Mouse (Mus musculus) Patski (cell line): ENCODE measurements at regions not wholly inside any gene's neighbourhood (a gene's known extent, or its start where the extent isn't known, plus 50 kb on each side); places are given as distances from the start of the nearest gene placed in this dataset.
"Not testable (repeated sequence)": the region's sequence is repeated elsewhere in the genome, so short reads cannot be mapped to it uniquely, and the experiment has no call there.

ENCODE experiments used
- ATAC-seq: fragments of 100-300 bp; one replicate; pipeline ENCODE4 v1.8.0; 2021
- CTCF ChIA-PET: fragments of 350-600 bp; sonication (Branson Sonifier 250); formaldehyde crosslinking; loops from one replicate; lab custom pipeline; 2022; ENCODE audit warnings: inconsistent platforms; lab: Charles Lee
- POLR2A ChIA-PET: fragments of 350-600 bp; sonication (Branson Sonifier 250); formaldehyde crosslinking; loops from one replicate; lab custom pipeline; 2022; ENCODE audit warnings: antibody characterized with exemption, inconsistent platforms; lab: Charles Lee
- DNase-seq: peaks from one replicate; pipeline ENCODE4 v3.0.0-alpha.2; 2011; ENCODE audit warnings: low read depth, low spot score
- H3K27me3 ChIP-seq: fragments of 371-371 bp; one replicate; pipeline ENCODE4 v1.5.1; 2021
- CTCF ChIP-seq: fragments of 100-300 bp; IDR thresholded peaks from one replicate; pipeline ENCODE4 v1.5.1; 2021
- in situ Hi-C: fragments of 300-500 bp; cut with MboI; formaldehyde crosslinking; loops from 3 replicates; pipeline ENCODE4 v1.11.1; 2018; ENCODE audit warnings: low pct_unique_long_range_greater_than_20kb, mixed read lengths

DNA sequence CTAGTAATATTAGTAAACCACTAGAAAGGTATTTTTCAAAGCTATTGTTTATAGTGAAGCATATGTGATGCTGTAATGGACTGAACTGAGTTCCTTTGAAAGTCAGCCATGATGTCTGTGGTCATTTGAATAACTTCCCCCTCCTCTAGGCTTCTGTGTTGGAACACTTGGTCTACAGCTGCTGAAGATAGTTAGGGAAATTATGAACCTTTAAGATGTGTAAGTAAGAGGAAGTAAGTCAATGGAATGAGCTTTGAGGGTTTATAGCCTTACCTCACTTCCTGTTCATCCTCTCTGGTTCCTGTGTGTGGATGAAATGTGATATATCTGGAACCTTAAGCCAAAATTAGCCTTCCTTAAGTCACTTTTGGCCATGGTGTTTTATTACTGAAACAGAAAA, 145.7 kb upstream of the Tmem229a start:
- ATAC-seq, result no peak
- no peak for DNase-seq
- CTCF ChIA-PET, result no interaction called here
- in situ Hi-C loops, result no loop called here
- no peaks in the 10 kb centered on the region for H3K27me3 ChIP-seq
- POLR2A ChIA-PET, result no interaction called here
- no peak for TF ChIP-seq CTCF

DNA sequence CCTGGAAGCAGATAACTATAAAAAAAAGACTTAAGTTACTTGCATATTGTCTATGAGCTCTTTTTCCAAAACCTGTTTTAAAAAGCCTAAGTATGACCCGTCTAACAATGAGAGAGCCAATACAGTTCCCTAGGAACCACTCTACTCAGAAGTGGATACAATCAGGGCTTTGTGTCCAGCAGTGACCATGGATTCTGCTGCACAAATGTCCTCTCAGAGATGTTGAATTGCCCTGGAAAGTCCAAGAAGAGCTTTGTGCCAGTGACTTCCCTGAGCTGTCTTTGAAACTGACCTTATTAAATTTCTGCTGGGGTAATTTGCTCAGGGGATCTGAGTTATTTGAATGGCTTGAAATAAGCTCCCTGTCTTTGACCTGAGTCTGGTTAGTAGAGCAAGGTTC, 131.1 kb upstream of the Tmem229a start:
- DNase-seq (no peak), ATAC-seq (no peak)
- no peak for TF ChIP-seq CTCF
- ChIA-PET CTCF (no interaction called here), POLR2A (no interaction called here)
- in situ Hi-C loops, result no loop called here
- H3K27me3 ChIP-seq, result no peaks in the 10 kb centered on the region

DNA sequence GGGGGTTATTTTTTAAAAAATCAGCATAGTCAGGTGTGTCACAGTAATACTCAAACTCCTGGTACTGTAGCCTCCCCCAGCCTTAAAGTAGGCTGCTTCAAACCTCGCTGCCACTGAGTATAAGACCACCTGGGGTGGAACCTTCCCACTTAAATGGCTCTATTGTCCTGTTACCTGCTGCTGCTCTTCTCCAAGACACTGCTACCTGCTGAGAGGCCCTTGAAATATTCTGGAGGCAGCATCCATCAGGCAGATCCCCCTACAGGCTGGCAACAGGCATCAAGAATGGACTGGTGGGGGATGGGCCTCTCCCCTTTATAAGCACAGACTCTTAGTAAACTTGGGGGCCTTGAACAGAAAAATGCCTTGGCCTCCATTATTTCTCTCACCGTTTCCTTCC, 129.8 kb upstream of the Tmem229a start:
- ATAC-seq (no peak), DNase-seq (no peak)
- no peak for TF ChIP-seq CTCF
- ChIA-PET POLR2A (no interaction called here), CTCF (no interaction called here)
- in situ Hi-C loops, result no loop called here
- no peaks in the 10 kb centered on the region for H3K27me3 ChIP-seq

DNA sequence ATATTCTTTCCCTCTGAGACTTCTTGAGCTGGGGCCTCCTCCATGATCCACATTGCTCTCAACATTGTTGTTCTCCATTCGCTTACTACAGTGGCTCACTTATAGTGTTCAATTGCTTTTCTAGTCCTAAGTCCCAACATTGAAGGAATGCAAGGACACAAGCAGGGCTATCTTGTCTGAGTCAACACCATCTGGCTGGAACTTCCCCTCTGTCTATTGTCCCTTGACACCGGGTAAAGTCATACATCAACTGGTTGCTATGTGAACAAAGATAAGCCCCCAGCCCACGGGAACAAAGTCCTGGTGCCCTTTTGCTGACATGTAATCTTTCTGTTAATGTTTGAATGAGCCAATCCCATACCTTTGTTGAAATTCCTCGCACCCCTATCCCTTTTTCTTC, 129.2 kb upstream of the Tmem229a start:
- ATAC-seq, POLR2A ChIA-PET, DNase-seq: not testable (repeated sequence)

DNA sequence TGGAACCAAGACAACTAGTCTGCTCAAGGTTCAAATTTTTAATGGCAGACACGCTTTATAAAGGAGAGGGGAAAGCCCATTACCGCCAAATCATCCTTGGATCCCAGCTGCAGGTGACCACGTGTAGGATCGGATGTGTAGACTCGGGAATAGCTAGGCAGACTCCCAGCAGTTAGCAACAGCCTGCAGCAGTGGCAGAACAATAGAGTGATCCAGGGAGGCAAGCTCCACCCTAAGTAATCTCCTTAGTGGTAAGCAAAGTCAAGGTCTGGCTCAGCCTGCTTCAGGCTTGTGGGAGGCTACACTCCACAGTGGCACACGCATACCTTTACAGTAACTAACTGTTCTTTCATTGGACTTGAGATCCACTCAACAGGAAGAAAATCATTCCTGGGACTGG, 109.8 kb upstream of the Tmem229a start:
- in situ Hi-C loops, result loop anchor here (10.0 kb wide), 1 partner anchor 209 kb away; no protein-coding TSS in a partner anchor
- H3K27me3 ChIP-seq, result no peaks in the 10 kb centered on the region
- CTCF ChIA-PET, result interaction anchor here (1.3 kb wide), 1 partner anchor 12 kb away, joined by 4 read pairs; no protein-coding TSS in a partner anchor
- no peak for TF ChIP-seq CTCF
- DNase-seq (no peak), ATAC-seq (no peak)
- POLR2A ChIA-PET, result no interaction called here

More for the DNA sequence above, 129.2 kb upstream of the Tmem229a start:
- H3K27me3 ChIP-seq, CTCF ChIA-PET, in situ Hi-C loops: not testable (repeated sequence)

DNA sequence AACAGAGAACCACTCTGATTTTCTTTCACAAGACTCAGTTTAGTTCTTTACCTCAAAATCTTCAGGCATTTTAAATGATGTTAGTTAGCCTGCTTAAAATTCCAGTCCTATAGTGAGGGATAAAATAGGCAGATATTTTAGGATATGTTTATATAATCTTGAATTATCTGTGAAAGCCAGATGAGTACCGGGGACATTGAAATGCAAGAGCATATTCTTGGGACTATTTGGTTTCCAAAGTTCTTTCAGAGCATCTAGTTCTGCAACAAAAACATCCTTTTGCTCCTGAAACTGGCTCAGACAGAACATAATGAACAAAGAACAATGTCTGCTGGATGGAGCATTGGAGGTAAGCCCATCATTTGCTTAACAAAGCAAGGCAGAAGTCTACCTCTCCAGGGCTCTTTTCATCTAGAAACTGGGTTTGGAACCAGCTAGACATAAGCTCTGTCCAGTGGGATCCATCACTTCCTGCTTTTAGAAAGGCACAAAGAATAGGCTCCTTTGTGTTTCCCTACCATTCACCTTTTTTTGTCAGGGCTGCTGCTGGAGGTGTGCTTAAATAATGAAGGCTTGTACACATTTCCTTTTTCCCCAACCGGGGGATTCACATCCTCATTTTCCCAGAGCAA, 76.9 kb upstream of the Tmem229a start:
- DNase-seq, result no peak
- in situ Hi-C loops, result no loop called here
- peaks cover 8% of the 10 kb centered on the region for H3K27me3 ChIP-seq
- ChIA-PET CTCF (interaction anchor here (0.8 kb wide), 1 partner anchor 13 kb away, joined by 3 read pairs; no protein-coding TSS in a partner anchor), POLR2A (no interaction called here)
- TF ChIP-seq CTCF, result no peak
- no peak for ATAC-seq

DNA sequence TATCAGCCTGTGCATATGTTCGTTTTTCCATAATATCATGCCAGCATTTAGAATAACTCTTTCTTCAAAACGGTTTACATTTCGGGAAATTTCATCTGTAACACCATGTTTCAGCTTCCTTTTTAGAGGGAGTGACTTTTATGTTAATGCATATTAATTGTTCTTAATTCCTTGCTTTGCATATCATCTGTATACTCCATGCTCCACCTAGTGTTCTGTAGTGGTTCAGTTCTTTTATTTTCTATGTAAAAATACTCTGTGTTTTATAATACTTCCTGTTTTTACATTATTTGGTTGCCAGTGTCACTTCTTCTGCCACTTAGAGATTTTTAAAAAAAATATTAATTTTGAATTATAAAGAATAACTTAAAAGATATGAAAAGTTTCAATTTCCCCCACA, 70.9 kb upstream of the Tmem229a start:
- POLR2A ChIA-PET, result no interaction called here
- CTCF ChIA-PET, result no interaction called here
- no peak for ATAC-seq
- DNase-seq, result no peak
- in situ Hi-C loops, result no loop called here
- peaks cover 12% of the 10 kb centered on the region for H3K27me3 ChIP-seq
- no peak for TF ChIP-seq CTCF

DNA sequence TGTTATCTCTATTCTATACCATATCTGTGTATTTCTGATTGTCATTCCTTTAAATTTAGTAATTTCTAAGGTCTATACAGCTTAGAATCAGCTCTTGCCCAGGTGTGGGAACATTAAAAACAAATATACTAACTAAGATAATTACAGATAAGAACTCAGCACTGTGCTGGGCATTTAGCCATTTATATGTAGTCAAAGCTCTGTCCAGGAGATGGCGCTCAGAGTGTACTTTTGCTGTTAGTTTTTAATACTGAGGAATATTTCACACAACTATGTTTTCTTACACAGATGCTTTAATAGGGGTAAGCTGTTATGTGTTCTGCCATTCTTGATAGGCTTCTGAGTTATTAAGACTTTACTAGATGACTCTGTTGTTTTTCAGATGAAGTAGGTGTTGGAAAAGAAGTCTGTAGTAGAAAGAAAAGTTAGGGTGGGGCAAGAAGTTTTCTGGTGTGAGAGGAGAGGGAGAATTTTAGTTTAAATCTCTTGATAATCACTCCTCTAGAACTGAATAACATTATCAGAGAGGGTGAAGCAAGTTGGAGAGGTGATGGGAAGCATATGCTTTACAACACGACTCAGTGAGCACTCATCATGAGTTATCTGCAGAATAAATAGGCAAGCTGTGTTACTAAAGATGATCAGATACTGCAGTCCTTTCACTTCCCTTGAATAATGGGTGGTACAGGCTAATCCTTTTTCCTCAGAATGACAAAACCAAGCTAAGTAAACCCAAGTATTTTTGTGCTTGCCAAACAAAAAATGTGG, 64.1 kb upstream of the Tmem229a start:
- ChIA-PET POLR2A (no interaction called here), CTCF (interaction anchor here (1.6 kb wide), 1 partner anchor 13 kb away, joined by 3 read pairs; no protein-coding TSS in a partner anchor)
- in situ Hi-C loops, result loop anchor here (25.0 kb wide), 1 partner anchor 742 kb away; no protein-coding TSS in a partner anchor
- ATAC-seq, result no peak
- peak; percentile 43 for TF ChIP-seq CTCF
- DNase-seq, result no peak
- H3K27me3 ChIP-seq, result peaks cover 18% of the 10 kb centered on the region

DNA sequence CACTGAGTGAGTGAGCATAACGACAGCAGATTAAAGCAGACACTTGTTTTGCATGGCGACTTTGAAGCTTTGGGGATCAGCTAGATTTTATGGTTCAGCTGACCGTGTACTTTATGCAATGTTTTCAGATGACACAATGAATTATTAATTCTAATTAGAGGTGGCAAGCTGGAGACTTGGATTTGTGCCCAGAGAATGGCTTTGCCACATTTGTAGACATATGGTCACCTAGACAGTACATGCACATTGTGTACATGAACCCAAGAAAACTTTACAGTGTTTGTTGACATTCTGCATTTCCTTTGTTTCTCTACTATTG, 57.1 kb upstream of the Tmem229a start:
- H3K27me3 ChIP-seq, result peaks cover 9% of the 10 kb centered on the region
- CTCF ChIA-PET, result interaction anchor here (0.7 kb wide), 1 partner anchor 33 kb away, joined by 3 read pairs; no protein-coding TSS in a partner anchor
- POLR2A ChIA-PET, result no interaction called here
- no peak for TF ChIP-seq CTCF
- ATAC-seq, result no peak
- in situ Hi-C loops, result loop anchor here (25.0 kb wide), 1 partner anchor 749 kb away; no protein-coding TSS in a partner anchor
- DNase-seq, result peak; percentile 2

DNA sequence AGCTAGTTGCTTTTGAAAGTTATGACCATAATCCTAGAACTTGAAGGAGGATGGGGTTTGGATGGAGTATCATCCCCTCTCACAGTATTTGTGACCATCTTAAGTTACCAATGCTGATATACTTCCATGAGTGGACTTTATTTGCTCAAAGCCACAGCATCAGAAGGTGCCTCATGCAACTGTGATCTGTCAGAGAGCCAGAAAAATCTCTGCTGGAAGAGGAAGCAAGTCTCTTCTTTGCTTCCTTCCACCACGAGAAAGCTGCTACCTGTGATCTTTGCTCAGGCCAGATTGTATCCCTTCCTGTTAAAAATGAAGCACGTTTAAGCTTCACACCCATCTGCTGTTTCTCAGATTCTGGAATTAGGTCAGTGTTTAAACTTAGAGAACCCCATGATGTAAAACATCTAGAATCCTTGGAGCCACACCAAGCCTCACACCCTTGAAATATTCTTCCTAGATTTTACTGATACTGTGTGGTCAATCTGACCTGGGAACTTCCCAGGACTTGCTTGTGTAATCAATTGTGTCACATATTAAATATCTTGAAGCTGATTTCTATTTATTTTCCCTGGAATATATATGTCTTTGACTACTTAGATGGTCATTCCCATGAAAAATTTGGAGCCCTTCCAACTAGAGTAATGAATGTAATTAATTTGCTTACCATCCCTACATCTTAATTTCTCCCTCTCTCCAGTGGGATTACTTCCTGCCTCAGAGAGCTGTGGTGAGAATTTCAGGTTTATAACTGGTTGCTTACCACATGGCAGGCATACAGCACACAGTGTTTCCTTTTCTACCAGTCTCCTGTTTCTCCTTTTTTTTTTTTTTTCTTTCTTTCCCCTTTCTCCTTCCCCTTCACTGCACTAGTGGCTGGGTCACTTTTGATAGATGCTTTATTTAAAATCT, 56.5 kb upstream of the Tmem229a start:
- CTCF ChIA-PET, result interaction anchor here (0.7 kb wide), 1 partner anchor 33 kb away, joined by 3 read pairs; no protein-coding TSS in a partner anchor
- POLR2A ChIA-PET, result no interaction called here
- in situ Hi-C loops, result loop anchor here (25.0 kb wide), 1 partner anchor 750 kb away; no protein-coding TSS in a partner anchor
- no peak for TF ChIP-seq CTCF
- ATAC-seq, result no peak
- H3K27me3 ChIP-seq, result peaks cover 9% of the 10 kb centered on the region
- no peak for DNase-seq

DNA sequence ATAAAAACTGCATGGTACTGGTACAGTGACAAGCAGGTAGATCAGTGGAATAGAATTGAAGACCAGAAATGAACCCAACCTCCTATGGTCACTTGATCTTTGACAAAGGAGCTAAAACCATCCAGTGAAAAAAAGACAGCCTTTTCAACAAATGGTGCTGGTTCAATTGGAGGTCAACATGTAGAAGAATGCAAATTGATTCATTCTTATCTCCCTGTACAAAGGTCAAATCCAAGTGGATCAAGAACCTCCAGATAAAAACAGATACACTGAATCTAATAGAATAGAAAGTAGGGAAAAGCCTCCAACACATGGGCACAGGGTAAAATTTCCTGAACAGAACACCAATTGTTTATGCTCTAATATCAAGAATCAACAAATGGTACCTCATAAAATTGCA, 52.8 kb upstream of the Tmem229a start:
- ATAC-seq, POLR2A ChIA-PET, DNase-seq, H3K27me3 ChIP-seq, CTCF ChIA-PET: not testable (repeated sequence)
- in situ Hi-C loops, result loop anchor here (25.0 kb wide), 1 partner anchor 753 kb away; no protein-coding TSS in a partner anchor
